Mouse (Mus musculus): ENCODE measurements around the gene Arhgef26.

The Arhgef26 gene

GRCm38 (mm10) chr3:62447151-62447550, 109.0 kb downstream of the Arhgef26 start:
- no peak for DNase-seq (ENCODE audit: low read depth in 2 of 2, low spot score in 2 of 2)

GRCm38 (mm10) chr3:62449871-62450496, 111.8 kb downstream of the Arhgef26 start:
- DNase-seq (ENCODE audit: low read depth in 2 of 2, low spot score in 2 of 2), result no peak

- no peak for DNase-seq (ENCODE audit: low read depth in 2 of 2, low spot score in 2 of 2)
These were observed 114.8 kb downstream of the Arhgef26 start for GRCm38 (mm10) chr3:62452961-62453360.

- DNase-seq (ENCODE audit: low read depth in 2 of 2, low spot score in 2 of 2), result no peak
These were observed 116.0 kb downstream of the Arhgef26 start for GRCm38 (mm10) chr3:62454096-62454495.

- no peak for DNase-seq (ENCODE audit: low read depth in 2 of 2, low spot score in 2 of 2)
These were observed 117.7 kb downstream of the Arhgef26 start for GRCm38 (mm10) chr3:62455854-62456253.

GRCm38 (mm10) chr3:62458284-62459013, 120.3 kb downstream of the Arhgef26 start:
- peak in 1 of 2 experiments; percentile 19 for DNase-seq (ENCODE audit: low read depth in 2 of 2, low spot score in 2 of 2)

- DNase-seq (ENCODE audit: low read depth in 2 of 2, low spot score in 2 of 2), result no peak
These were observed 121.3 kb downstream of the Arhgef26 start for GRCm38 (mm10) chr3:62459483-62459882.

- no peak for DNase-seq (ENCODE audit: low read depth in 2 of 2, low spot score in 2 of 2)
These were observed 126.1 kb downstream of the Arhgef26 start for GRCm38 (mm10) chr3:62464276-62464675.

- no peak for DNase-seq (ENCODE audit: low read depth in 2 of 2, low spot score in 2 of 2)
These were observed 132.0 kb downstream of the Arhgef26 start for GRCm38 (mm10) chr3:62470179-62470578.

- no peak for DNase-seq (ENCODE audit: low read depth in 2 of 2, low spot score in 2 of 2)
These were observed 146.2 kb downstream of the Arhgef26 start for GRCm38 (mm10) chr3:62484340-62484739.

- DNase-seq (ENCODE audit: low read depth in 2 of 2, low spot score in 2 of 2), result no peak
These were observed 154.4 kb downstream of the Arhgef26 start for GRCm38 (mm10) chr3:62492568-62492967.

GRCm38 (mm10) chr3:62499327-62499726, 161.2 kb downstream of the Arhgef26 start:
- DNase-seq (ENCODE audit: low read depth in 2 of 2, low spot score in 2 of 2), result no peak

GRCm38 (mm10) chr3:62505166-62505900, 167.2 kb downstream of the Arhgef26 start:
- no peak for DNase-seq (ENCODE audit: low read depth in 2 of 2, low spot score in 2 of 2)

- peak; percentile 93 to 94 for DNase-seq (ENCODE audit: low read depth in 2 of 2, low spot score in 2 of 2)
These were observed 168.5 kb downstream of the Arhgef26 start, which contains the start of gene Dhx36 for GRCm38 (mm10) chr3:62506488-62507205. Gene Dhx36, minus strand, starts transcription at chr3:62507004.

GRCm38 (mm10) chr3:62507206-62507647, 169.1 kb downstream of the Arhgef26 start:
- no peak for DNase-seq (ENCODE audit: low read depth in 2 of 2, low spot score in 2 of 2)
